Mouse (Mus musculus) hematopoietic stem cell, adult 5-6 weeks (primary cell): ENCODE results near the gene Wfdc6a. TPM values are rescaled to one million over a fixed set of nuclear protein-coding genes. Genes with fewer than 3 reads are reported as not detected.
A peak's percentile ranks its signal among the peaks of the same experiment; 100 is the strongest.

Experiments used
- ATAC-seq, 2 experiments: fragments of 125-278 bp in 1 of 2; replicated peaks in 1 of 2; 2 replicates each; pipeline ENCODE4 v1.8.0; 2016 to 2017; ENCODE audit warnings: inconsistent platforms in 2 of 2, mild to moderate bottlenecking in 2 of 2, moderate number of reproducible peaks in 2 of 2, low read depth in 1 of 2, moderate TSS enrichment in 1 of 2; ENCODE audit not compliant: low FRiP score in 2 of 2, poor library complexity in 2 of 2, severe bottlenecking in 2 of 2, insufficient read depth in 1 of 2, low TSS enrichment in 1 of 2
- total RNA-seq: library from RNA; stranded (forward); fragments of 172-1452, 232-1000 nt; gene quantifications from 2 replicates; pipeline ENCODE4 v1.2.3, GENCODE M21; 2017

The Wfdc6a gene
- total RNA-seq, 1 experiment from 2014 or later = not detected

GRCm38 (mm10) chr2:164560106-164560505 lies 25.1 kb downstream of the Wfdc6a start:
- no peak for ATAC-seq

- ATAC-seq = peak; percentile 37 to 50; a peak in 3 of 4 replicates
Observed at GRCm38 (mm10) chr2:164558991-164559645, 26.1 kb downstream of the Wfdc6a start.

DNA sequence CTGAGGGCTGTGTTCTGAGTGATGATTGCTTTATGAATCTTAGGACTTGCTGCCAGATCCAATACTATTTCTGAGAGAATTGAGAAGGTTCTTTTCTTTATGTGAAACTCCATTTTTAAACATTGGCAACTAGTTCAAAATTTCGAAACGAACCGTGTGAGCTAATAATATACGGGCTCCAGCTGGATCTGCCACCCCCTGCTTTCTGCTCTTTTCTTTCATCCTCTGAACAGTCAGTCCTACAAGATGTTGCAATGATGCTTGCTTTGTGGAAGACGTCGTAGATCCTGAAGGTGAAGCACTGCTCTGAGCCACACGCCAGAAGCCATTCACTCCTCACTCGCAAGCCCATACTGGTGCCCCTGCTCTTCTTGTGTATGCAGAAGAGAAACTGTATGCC lies 26.8 kb downstream of the Wfdc6a start:
- ATAC-seq = no peak

GRCm38 (mm10) chr2:164551502-164551901 lies 33.7 kb downstream of the Wfdc6a start:
- no peak for ATAC-seq

DNA sequence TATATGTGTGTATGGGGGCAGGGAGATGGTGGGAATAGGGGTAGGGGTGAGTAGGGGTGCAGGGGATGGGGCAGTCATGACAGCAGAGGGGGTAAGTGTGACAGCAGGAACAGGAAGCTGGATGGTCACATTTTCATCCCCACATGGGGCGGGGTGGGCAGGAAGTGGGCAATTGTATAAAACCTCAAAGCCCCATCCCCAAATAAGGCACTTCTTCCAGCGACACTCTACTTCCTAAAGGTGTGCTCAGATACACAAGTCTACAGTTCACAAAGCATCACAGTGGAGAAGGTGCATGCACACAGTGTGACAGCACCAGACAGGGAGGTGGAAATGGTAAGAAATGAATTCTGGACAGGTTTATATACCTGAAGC lies 34.4 kb downstream of the Wfdc6a start:
- 0 out of 4 replicates have a peak, but pooled peaks of 1 of the 2 experiments have one; percentile 17 for ATAC-seq

DNA sequence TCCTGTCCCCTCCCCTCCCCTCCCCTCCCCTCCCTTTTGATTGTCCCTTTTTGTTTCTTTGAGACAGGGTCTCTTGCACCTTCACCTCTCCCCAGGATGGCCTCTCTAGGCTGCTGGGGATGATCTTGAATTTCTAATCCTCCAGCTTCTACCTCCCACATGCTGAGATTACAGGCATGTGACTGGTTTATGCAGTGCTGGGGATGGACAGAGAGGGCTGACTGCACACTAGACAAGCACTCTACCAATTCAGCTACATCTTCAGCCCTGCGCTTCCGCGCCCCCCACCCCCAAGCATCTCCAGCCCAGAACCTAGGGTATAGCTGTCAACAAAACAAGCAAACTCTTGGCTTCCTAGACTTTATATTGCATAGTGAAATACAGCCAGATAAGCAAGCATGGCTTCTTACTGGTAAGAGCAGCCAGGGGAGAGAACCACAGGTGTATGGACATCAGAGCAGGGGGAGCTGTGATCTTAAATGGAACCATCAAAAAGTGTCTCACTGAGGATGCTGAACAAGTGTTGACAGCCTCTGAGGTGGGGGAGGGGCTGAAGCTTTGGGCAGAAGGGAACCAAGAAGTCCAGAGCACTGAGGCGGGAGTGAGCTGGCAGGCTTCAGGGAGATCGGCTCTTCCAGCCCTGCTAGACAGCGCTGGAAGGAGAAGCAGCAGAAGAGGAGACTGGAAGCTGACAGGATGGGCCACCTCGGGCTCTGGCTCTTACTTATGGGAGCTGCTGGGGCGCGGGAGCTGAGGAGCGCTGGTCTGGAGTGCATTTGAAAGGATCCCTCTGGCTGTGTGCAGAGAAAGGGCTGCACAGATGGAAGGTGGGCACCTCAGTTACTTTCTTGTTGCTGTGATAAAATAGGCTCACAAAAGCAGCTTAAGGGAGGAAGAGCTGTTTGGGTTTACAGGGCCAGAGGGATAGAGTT lies 35.0 kb downstream of the Wfdc6a start:
- no peak for ATAC-seq

- no peak for ATAC-seq
Observed at GRCm38 (mm10) chr2:164549338-164549737, 35.9 kb downstream of the Wfdc6a start.

- ATAC-seq = peak; percentile 93 to 96
Observed at GRCm38 (mm10) chr2:164544454-164545097, 40.7 kb downstream of the Wfdc6a start.

GRCm38 (mm10) chr2:164543745-164544144 lies 41.5 kb downstream of the Wfdc6a start:
- ATAC-seq = no peak

- ATAC-seq = no peak
Observed at GRCm38 (mm10) chr2:164542598-164542997, 42.6 kb downstream of the Wfdc6a start.

GRCm38 (mm10) chr2:164542132-164542531 lies 43.1 kb downstream of the Wfdc6a start:
- ATAC-seq = no peak

DNA sequence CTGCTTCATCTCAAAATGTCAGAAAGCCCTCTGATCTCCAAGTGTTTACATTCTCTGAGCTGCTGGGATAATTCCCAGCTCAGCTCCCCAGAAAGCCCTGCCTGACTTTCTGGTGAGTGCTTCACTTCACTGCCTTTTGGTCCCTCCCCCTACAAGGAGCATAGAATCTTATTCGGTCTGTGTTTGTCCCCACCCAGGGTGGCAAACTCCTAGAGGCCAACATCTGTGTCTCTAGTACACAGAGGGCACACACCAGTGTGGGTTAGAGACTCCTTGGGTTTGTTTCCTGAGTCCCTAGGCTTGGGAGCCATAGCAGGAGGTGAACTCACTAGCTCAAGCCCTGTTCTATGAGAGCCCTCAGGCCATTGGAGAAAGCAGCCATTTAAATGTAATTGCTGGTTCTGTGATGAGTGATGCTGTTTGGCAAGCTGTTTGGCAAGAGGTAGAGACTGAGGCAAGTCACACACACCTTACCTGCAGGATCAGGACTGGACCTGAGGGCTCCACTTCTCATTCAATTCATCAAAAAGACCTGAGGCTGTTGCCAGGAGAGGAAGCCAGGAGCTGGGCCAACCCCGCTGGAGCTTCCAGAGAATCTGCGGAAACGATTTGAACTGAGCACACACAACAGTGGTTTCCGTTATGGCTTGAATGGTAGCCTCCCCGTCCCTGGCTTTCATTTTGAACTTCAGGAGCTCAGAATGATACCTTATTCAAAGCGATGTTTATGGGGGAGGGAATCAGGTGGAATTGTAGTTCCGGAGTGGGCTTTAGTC lies 44.4 kb downstream of the Wfdc6a start:
- ATAC-seq = peak in 1 of 2 experiments; percentile 33; a peak in 1 of 4 replicates

DNA sequence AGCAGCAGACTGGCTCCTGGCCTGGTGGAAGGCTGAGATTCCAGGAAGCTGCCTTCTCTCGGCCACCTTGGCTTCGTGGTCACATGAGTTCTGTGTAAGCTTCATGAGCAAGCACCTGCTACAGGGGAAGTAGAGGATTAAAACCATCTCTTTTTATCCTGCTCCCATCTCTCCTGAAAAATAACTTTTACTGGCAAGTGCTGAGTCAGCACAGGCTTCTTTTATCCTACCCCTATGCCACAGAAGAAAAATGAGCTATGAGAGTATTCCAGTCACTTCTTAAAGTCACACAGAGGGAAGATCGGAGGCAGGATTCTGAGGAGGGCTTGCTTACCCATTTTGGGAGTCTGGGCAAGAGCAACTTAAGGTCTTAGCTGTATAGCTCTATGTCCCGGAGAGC lies 48.2 kb downstream of the Wfdc6a start:
- ATAC-seq = no peak

DNA sequence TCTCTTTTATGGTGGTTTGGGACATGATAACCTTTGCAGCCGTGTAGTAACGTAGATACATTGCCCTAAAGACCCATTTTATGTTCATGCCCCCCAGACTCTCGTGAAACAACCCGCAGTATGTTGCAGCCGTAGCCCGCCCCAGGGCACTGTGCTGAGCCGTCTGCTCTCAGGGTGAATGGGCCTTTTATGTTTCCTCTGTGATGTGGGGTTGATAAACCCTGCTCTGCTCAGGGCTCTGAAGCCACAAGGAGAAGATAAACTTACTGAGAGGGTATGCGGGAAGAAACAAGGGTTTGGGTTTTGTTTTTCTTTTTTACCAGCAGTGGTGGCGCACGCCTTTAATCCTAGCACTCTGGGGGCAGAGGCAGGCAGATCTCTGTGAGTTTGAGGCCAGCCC lies 50.9 kb downstream of the Wfdc6a start:
- ATAC-seq = no peak

- peak; percentile 70 to 71 for ATAC-seq
Observed at GRCm38 (mm10) chr2:164531169-164531568, 54.1 kb downstream of the Wfdc6a start.
